Comparison of ENCODE assay signal across 8 mouse cellular contexts in the genomic region with DNA sequence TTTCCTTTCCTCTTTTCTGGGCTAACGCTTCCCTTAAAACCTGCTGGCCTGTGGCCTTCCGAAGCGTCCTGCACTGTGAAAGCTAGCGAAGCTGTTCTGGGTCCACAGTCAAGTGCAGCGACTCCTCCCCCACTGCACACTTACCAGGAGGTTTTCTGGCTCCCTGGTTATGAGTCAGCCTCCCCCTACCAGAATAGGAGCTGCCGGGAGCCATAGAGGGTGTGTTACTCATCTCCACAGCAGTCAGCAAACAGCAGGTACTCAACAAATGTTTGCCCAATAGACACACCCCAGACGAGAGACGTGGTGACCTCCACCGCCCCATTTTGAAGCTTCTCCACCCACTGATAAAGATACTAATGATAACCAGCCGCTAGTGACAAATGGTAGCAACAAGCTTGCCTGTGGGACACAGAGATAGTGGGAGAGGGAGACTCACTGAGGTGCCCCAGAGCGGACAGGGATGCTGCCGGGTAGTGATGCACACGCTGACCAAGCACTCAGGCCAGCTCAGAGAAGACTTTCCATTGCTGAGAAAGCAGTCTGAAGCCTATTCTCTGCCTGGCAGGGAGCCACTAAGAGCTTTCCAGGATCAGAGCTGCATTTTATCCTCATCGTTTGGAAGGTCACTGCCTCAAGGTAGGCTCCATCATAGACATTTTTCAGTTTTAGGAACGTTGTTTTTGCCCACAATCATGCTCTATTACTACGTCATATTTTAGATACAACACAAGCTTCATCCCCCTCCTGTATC. TPM values are rescaled to one million over a fixed set of nuclear protein-coding genes. Genes with fewer than 3 reads are reported as not detected.
DNase-seq lines count a peak whose midpoint lies in the region; ATAC-seq and TF ChIP-seq lines count a peak whose summit lies in the region.

No protein-coding gene starts in this region.

- H3K27ac ChIP-seq in hindbrain, embryonic 15.5 days (replicated peaks), result no peak overlapping the region
- H3K27ac ChIP-seq in hindbrain, embryonic 14.5 days, result no peak overlapping the region
- no peak overlapping the region for H3K27ac ChIP-seq in liver, adult 2 months (replicated peaks; ENCODE audit: insufficient read depth, low read depth, low read length)

- no peak overlapping the region for H3K4me2 ChIP-seq in hindbrain, embryonic 15.5 days
- H3K4me2 ChIP-seq in hindbrain, embryonic 14.5 days (replicated peaks), result no peak overlapping the region

- no peak overlapping the region for H3K9ac ChIP-seq in hindbrain, embryonic 15.5 days
- no peak overlapping the region for H3K9ac ChIP-seq in hindbrain, embryonic 14.5 days
- H3K9ac ChIP-seq in liver, adult 2 months (ENCODE audit: low read depth, low read length), result no peak overlapping the region

- TF ChIP-seq CTCF in liver, adult 2 months (IDR thresholded peaks at IDR 0.05; ENCODE audit: low read depth, low read length), result no peak

- H3K9me3 ChIP-seq in hindbrain, embryonic 15.5 days, result no peaks in the 10 kb centered on the region
- H3K9me3 ChIP-seq in hindbrain, embryonic 14.5 days (ENCODE audit: control insufficient read depth, low read length), result no peaks in the 10 kb centered on the region

- H3K36me3 ChIP-seq in hindbrain, embryonic 15.5 days, result peaks cover 2% of the 10 kb centered on the region; the same call in 1 of the 2 replicates
- H3K36me3 ChIP-seq in hindbrain, embryonic 14.5 days (replicated peaks; ENCODE audit: control insufficient read depth, insufficient read depth), result peaks cover 16% of the 10 kb centered on the region
- no peaks in the 10 kb centered on the region for H3K36me3 ChIP-seq in liver, adult 2 months (ENCODE audit: control insufficient read depth, insufficient read depth, low read length)

- H3K27me3 ChIP-seq in hindbrain, embryonic 15.5 days, result no peaks in the 10 kb centered on the region
- no peaks in the 10 kb centered on the region for H3K27me3 ChIP-seq in hindbrain, embryonic 14.5 days (ENCODE audit: control insufficient read depth, insufficient read depth, low read length)
- peaks cover 2% of the 10 kb centered on the region; the same call in 1 of the 2 replicates for H3K27me3 ChIP-seq in liver, adult 2 months (ENCODE audit: control insufficient read depth, insufficient read depth, low read length)

- peaks cover 7% of the 10 kb centered on the region; the same call in 1 of the 2 replicates for H3K4me1 ChIP-seq in hindbrain, embryonic 15.5 days (replicated peaks)
- no peaks in the 10 kb centered on the region for H3K4me1 ChIP-seq in hindbrain, embryonic 14.5 days (replicated peaks; ENCODE audit: control insufficient read depth, insufficient read depth, low read length)
- no peaks in the 10 kb centered on the region; the same call in 1 of the 2 replicates for H3K4me1 ChIP-seq in liver, adult 2 months (ENCODE audit: control insufficient read depth, insufficient read depth, low read length)

- no peak overlapping the region for H3K4me3 ChIP-seq in hindbrain, embryonic 15.5 days
- no peak overlapping the region for H3K4me3 ChIP-seq in hindbrain, embryonic 14.5 days (replicated peaks; ENCODE audit: low read length)
- H3K4me3 ChIP-seq in liver, adult 2 months (ENCODE audit: insufficient read depth, low read depth, low read length), result no peak overlapping the region

- no peak for TF ChIP-seq POLR2A in liver, adult 2 months (IDR thresholded peaks at IDR 0.05; ENCODE audit: extremely low read depth, insufficient read depth, low read length)

- no peak for DNase-seq in hindbrain, embryonic 14.5 days (ENCODE audit: low spot score)
- DNase-seq in MN1 (ENCODE audit: low spot score), result peak; percentile 80
- DNase-seq in embryo, embryonic 10.5 days (ENCODE audit: low spot score), result peak; percentile 29
- DNase-seq in liver, adult 2 months (ENCODE audit: extremely low read depth, low read depth, low spot score), result peak; percentile 43
- DNase-seq in spleen, postnatal 10 days (ENCODE audit: low spot score in 2 of 2), result peak; percentile 54
- no peak for DNase-seq in gastrocnemius, postnatal 25 days
- DNase-seq in layer of hippocampus, adult 18-20 months (ENCODE audit: low spot score in 2 of 2), result no peak

- ATAC-seq in hindbrain, embryonic 15.5 days (ENCODE audit: low FRiP score, low read depth), result 0 out of 2 replicates have a peak, but pooled peaks have one; percentile 46
- no peak for ATAC-seq in hindbrain, embryonic 14.5 days (ENCODE audit: low FRiP score)

- WGBS in hindbrain, embryonic 15.5 days, result 65% methylated on average over 16 of the region's 16 CpGs
- 75% methylated on average over 16 of the region's 16 CpGs for WGBS in hindbrain, embryonic 14.5 days
- WGBS in liver, adult 2 months, result 20% methylated on average over 16 of the region's 16 CpGs

- no peaks in the 10 kb centered on the region for H3K79me2 ChIP-seq in liver, adult 2 months (ENCODE audit: control insufficient read depth, insufficient read depth, low read length)

RNA-seq across cellular contexts. Expression of a gene that starts 31.5 kb away (rescaled TPM):
- 49.4 and 56.7 TPM in 2 replicates for polyA plus RNA-seq in hindbrain, embryonic 15.5 days (2015; fragmentation: Nextera tagmentation; extraction: Ambion mirVana)
- 77.3 and 80.6 TPM in 2 replicates for polyA plus RNA-seq in hindbrain, embryonic 14.5 days (2014; fragmentation: Nextera tagmentation; extraction: Ambion mirVana)
- 5.1 and 6.3 TPM in 2 replicates for total RNA-seq in liver, adult 2 months (2014; rRNA removed)
- 1.7 and 3.8 TPM in 2 replicates for polyA plus RNA-seq in liver, adult 2 months (2012; rRNA removed)
- 10 to 100 TPM; 39.3 to 44.9 TPM for total RNA-seq in gastrocnemius, postnatal 25 days (2021)
- total RNA-seq in layer of hippocampus, adult 18-20 months (2021), result 100 to 1,000 TPM; 170 to 193 TPM

Comparison
In these comparisons a context has a peak if more than half of its experiments do, and no peak if none do; other contexts are left out.
1. DNase-seq: peak in MN1 (single experiment), embryo, embryonic 10.5 days (single experiment), liver, adult 2 months (single experiment) and spleen, postnatal 10 days (2 of 2); none in hindbrain, embryonic 14.5 days (single experiment), gastrocnemius, postnatal 25 days (single experiment) and layer of hippocampus, adult 18-20 months (0 of 2).